Mouse (Mus musculus) neural tube, embryonic 11.5 days (tissue): ENCODE results near the gene Urah. TPM values are rescaled to one million over a fixed set of nuclear protein-coding genes. Genes with fewer than 3 reads are reported as not detected.

Experiments
- ATAC-seq: fragments of 200-750 bp; cut with Nextera tagmentation; 2 replicates; pipeline ENCODE4 v1.8.0; 2017; ENCODE audit warnings: moderate number of reproducible peaks, mild to moderate bottlenecking, moderate TSS enrichment, moderate library complexity; ENCODE audit not compliant: insufficient read depth, low FRiP score, low TSS enrichment
- DNase-seq: peaks from one replicate; pipeline ENCODE4 v3.0.0-alpha.2; 2015; ENCODE audit warnings: low spot score
- H3K27ac ChIP-seq: fragments of 300-500 bp; sonication (generic); 2 replicates; pipeline ENCODE4 v1.5.1; 2014; ENCODE audit warnings: low read depth, mild to moderate bottlenecking, low read length
- H3K27me3 ChIP-seq: fragments of 300-500 bp; sonication (generic); 2 replicates; pipeline ENCODE4 v1.6.1; 2014; ENCODE audit warnings: mild to moderate bottlenecking, low read length, mixed read lengths; ENCODE audit not compliant: control insufficient read depth, insufficient read depth
- H3K36me3 ChIP-seq: fragments of 300-500 bp; sonication (generic); 2 replicates; pipeline ENCODE4 v1.6.1; 2014; ENCODE audit warnings: mild to moderate bottlenecking, low read length, moderate library complexity, mixed read lengths; ENCODE audit not compliant: control insufficient read depth, insufficient read depth
- H3K4me1 ChIP-seq: fragments of 300-500 bp; sonication (generic); 2 replicates; pipeline ENCODE4 v1.6.1; 2014; ENCODE audit warnings: low read length, mixed read lengths; ENCODE audit not compliant: control insufficient read depth, insufficient read depth
- H3K4me2 ChIP-seq: fragments of 300-500 bp; sonication (generic); 2 replicates; pipeline ENCODE4 v1.6.1; 2014; ENCODE audit warnings: low read depth, mild to moderate bottlenecking, moderate library complexity
- H3K4me3 ChIP-seq: fragments of 300-500 bp; sonication (generic); 2 replicates; pipeline ENCODE4 v1.5.1; 2014; ENCODE audit warnings: low read depth, low read length
- H3K9ac ChIP-seq: fragments of 300-500 bp; sonication (generic); 2 replicates; pipeline ENCODE4 v1.6.1; 2014; ENCODE audit warnings: mild to moderate bottlenecking, low read length
- H3K9me3 ChIP-seq: fragments of 300-500 bp; sonication (generic); 2 replicates; pipeline ENCODE4 v1.6.1; 2016; ENCODE audit warnings: low read length; ENCODE audit not compliant: control insufficient read depth
- WGBS: fragments of 180-500 bp; shearing (Covaris S2); extraction: QIAGEN DNeasy Blood & Tissue Kit; methylation state at CpG from one replicate; pipeline ENCODE4 v1.1.7; 2014; 5-methylcytosine and 5-hydroxymethylcytosine counted together
- polyA plus RNA-seq: library from polyadenylated mRNA; unstranded; fragments of >200 nt; fragmentation: Nextera tagmentation; extraction: Ambion mirVana; gene quantifications from 2 replicates; pipeline ENCODE4 v1.2.1, GENCODE M21; 2014

Urah gene
- polyA plus RNA-seq, 1 experiment from 2014 or later: 0.34 TPM

DNA sequence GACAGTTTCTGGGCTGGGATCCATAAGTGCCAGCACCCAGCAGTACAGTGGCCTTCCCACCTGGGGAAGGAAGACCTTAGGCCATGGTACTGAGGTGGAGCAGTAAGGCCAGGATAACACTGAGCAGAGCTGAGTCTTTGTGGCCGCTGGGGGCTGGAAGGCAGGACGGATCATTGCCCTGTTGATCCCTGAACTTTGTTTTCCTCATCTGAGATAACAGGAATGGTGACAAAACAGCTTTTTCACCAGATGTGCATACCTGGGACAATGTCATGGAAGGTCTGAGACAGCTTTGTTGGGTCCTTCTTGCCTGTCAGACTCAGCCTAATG, 905 bp downstream of the Urah start:
- H3K27me3 ChIP-seq: 0 out of 2 replicates have a peak, but pooled peaks cover 2% of the 10 kb centered on the region
- H3K27ac ChIP-seq: no peak overlapping the region
- no peaks in the 10 kb centered on the region for H3K9me3 ChIP-seq
- no peak overlapping the region for H3K9ac ChIP-seq
- no peaks in the 10 kb centered on the region for H3K36me3 ChIP-seq
- H3K4me2 ChIP-seq: no peak overlapping the region
- no peaks in the 10 kb centered on the region for H3K4me1 ChIP-seq
- no peak for DNase-seq
- 74% methylated on average over 2 of the region's 2 CpGs for WGBS
- ATAC-seq: no peak
- H3K4me3 ChIP-seq: no peak overlapping the region

- Histone ChIP-seq H3K27me3 (0 out of 2 replicates have a peak, but pooled peaks cover 2% of the 10 kb centered on the region), H3K4me2 (no peak overlapping the region), H3K4me1 (no peaks in the 10 kb centered on the region), H3K36me3 (no peaks in the 10 kb centered on the region), H3K9me3 (no peaks in the 10 kb centered on the region), H3K4me3 (no peak overlapping the region), H3K27ac (no peak overlapping the region), H3K9ac (no peak overlapping the region)
- WGBS: 88% methylated on average over 9 of the region's 9 CpGs
- ATAC-seq: no peak
- no peak for DNase-seq
Observed at GRCm38 (mm10) chr7:140836243-140837115, 1.7 kb downstream of the Urah start.

DNA sequence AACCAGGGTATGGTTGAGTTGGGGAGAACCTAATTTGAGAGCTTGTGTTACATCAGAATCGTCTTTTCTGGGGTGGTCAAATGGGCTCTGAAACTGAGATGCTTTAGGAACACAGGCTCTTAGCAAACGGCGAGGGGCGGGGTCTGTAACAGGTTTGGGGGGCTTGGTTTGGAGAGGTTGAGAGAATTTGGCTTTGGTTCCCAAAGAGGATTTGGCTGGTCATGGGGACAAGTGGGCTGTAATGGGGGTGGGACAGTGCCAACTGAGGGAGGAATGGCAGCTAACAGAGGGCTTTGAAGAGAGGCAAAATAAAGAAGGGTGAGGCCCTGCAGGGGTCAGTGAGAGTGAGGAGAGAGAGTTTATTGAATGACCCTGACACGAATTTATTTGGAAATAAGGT, 4.7 kb downstream of the Urah start:
- WGBS: 61% methylated on average over 5 of the region's 5 CpGs
- H3K36me3 ChIP-seq: no peaks in the 10 kb centered on the region
- H3K4me2 ChIP-seq: no peak overlapping the region
- H3K4me3 ChIP-seq: no peak overlapping the region
- 0 out of 2 replicates have a peak, but pooled peaks cover 4% of the 10 kb centered on the region for H3K27me3 ChIP-seq
- ATAC-seq (no peak), DNase-seq (no peak)
- H3K9me3 ChIP-seq: no peaks in the 10 kb centered on the region
- no peaks in the 10 kb centered on the region for H3K4me1 ChIP-seq
- no peak overlapping the region for H3K9ac ChIP-seq
- H3K27ac ChIP-seq: no peak overlapping the region

GRCm38 (mm10) chr7:140840750-140841735, 6.2 kb downstream of the Urah start:
- Histone ChIP-seq H3K9me3 (no peaks in the 10 kb centered on the region), H3K27ac (no peak overlapping the region), H3K36me3 (no peaks in the 10 kb centered on the region), H3K27me3 (0 out of 2 replicates have a peak, but pooled peaks cover 4% of the 10 kb centered on the region), H3K4me2 (no peak overlapping the region), H3K9ac (no peak overlapping the region), H3K4me1 (no peaks in the 10 kb centered on the region), H3K4me3 (no peak overlapping the region)
- ATAC-seq: no peak
- no peak for DNase-seq
- WGBS: 38% methylated on average over 19 of the region's 19 CpGs

DNA sequence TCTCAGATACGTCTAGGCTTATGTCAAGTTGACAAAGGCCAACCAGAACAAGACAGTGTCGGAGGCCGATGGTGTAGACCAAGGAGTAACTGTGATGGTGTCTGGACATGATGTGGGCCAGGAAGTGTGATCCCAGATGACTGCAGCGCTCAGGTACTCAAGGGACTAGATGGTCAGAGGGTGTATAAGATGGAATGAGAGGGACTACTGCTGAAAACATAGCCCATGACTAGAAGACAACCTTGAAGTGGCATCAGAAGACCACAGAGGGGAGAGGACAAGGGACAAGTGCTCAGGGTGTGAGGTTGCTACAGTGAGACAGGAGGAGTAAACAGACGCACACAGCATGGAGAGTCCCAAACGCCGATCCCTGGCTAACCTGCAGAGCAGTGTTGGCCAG, 9.0 kb downstream of the Urah start:
- no peak for DNase-seq
- Histone ChIP-seq H3K9ac (no peak overlapping the region), H3K4me1 (no peaks in the 10 kb centered on the region), H3K4me2 (no peak overlapping the region), H3K27me3 (0 out of 2 replicates have a peak, but pooled peaks cover 4% of the 10 kb centered on the region), H3K36me3 (no peaks in the 10 kb centered on the region), H3K27ac (no peak overlapping the region), H3K9me3 (no peaks in the 10 kb centered on the region), H3K4me3 (no peak overlapping the region)
- ATAC-seq: no peak
- WGBS: 83% methylated on average over 7 of the region's 7 CpGs

DNA sequence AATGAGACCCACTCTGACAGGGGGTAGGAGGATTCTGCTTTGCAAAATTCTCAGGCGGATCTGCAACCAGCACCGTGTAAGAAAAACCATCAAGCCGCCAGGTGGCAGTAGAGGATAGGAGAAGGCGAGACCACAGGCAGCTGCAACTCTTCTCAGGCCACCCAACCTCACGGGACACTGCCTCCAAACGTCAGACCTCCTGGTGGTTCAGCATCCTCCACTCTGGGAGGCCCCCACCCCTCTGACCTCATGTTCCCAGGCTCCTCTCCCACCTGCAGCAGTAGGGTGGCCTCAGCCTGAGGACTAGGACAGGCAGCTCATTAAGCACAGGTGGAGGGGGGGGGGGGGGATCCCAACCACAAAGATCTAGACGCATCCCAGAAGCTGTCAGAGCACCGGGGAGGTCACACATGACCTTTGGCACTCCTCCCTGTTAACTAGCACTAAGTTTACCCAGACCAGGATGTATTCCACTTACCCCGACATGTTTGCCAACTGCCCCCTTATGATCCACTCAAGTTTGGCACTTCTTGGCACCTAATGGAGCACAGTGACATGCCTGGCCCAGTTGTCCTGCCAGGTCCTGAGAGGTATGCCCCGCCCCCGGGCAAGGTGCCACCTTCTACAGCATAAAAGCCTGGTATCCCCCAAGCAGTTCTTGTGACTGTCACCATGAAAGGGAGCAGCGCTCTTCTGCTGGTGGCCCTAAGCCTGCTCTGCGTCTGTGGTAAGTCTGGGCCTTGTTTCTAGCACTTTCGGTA, 10.3 kb downstream of the Urah start, which contains the start of gene Scgb1c1:
Gene Scgb1c1, plus strand, starts transcription at position 643 of the 761 bp plus-strand sequence.
- WGBS: 34% methylated on average over 14 of the region's 14 CpGs
- ATAC-seq: peak; percentile 85
- no peak within 1 kb of the TSS for H3K4me2 ChIP-seq
- H3K9me3 ChIP-seq: no peaks in the 10 kb centered on the region
- no peak within 1 kb of the TSS for H3K4me3 ChIP-seq
- H3K4me1 ChIP-seq: no peaks in the 10 kb centered on the region
- no peak within 1 kb of the TSS for H3K27ac ChIP-seq
- no peaks in the 10 kb centered on the region for H3K36me3 ChIP-seq
- H3K9ac ChIP-seq: no peak within 1 kb of the TSS
- peak; percentile 89 for DNase-seq
- 0 out of 2 replicates have a peak, but pooled peaks cover 4% of the 10 kb centered on the region for H3K27me3 ChIP-seq

- no peak for DNase-seq
- no peak for ATAC-seq
Observed at GRCm38 (mm10) chr7:140845683-140846082, 10.9 kb downstream of the Urah start.

DNA sequence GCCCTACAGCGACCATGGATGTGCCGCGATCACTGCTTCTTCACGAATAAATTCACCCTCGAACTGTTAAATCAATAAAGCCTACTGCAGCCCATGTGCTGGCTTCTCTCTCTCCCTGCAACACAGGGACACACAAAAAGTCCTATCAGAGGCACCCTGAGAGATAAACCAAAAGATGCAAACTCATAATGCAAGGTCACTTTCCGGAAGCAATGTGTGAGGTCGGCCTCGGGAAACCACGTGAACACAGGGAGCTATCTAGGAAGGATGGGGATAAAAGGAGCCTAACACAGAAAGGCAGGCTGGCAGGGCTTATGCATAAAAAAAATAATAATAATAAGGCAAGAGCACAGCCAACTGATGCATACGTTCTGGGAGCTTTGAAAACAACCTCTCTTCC, 11.9 kb downstream of the Urah start:
- Histone ChIP-seq H3K36me3 (no peaks in the 10 kb centered on the region), H3K4me1 (no peaks in the 10 kb centered on the region), H3K9me3 (no peaks in the 10 kb centered on the region), H3K27ac (no peak overlapping the region), H3K4me3 (no peak overlapping the region), H3K9ac (no peak overlapping the region), H3K4me2 (no peak overlapping the region), H3K27me3 (0 out of 2 replicates have a peak, but pooled peaks cover 2% of the 10 kb centered on the region)
- ATAC-seq: no peak
- no peak for DNase-seq
- WGBS: 85% methylated on average over 10 of the region's 10 CpGs

More at GRCm38 (mm10) chr7:140845683-140846082, 10.9 kb downstream of the Urah start:
- Histone ChIP-seq H3K4me1 (no peaks in the 10 kb centered on the region), H3K9me3 (no peaks in the 10 kb centered on the region), H3K4me2 (no peak overlapping the region), H3K9ac (no peak overlapping the region), H3K36me3 (no peaks in the 10 kb centered on the region), H3K4me3 (no peak overlapping the region), H3K27ac (no peak overlapping the region), H3K27me3 (0 out of 2 replicates have a peak, but pooled peaks cover 2% of the 10 kb centered on the region)
- 63% methylated on average over 4 of the region's 4 CpGs for WGBS
